Mouse (Mus musculus) heart, postnatal 0 days (tissue): ENCODE data around the gene Tmem143.

ENCODE experiments used
- CTCF ChIP-seq: IDR thresholded peaks from 2 replicates; pipeline ENCODE4 v1.5.1; 2016; ENCODE audit warnings: antibody characterized with exemption, control low read depth, low read depth
- EP300 ChIP-seq: IDR thresholded peaks from 2 replicates; pipeline ENCODE4 v1.6.1; 2016; ENCODE audit warnings: antibody characterized with exemption, low read depth

DNA sequence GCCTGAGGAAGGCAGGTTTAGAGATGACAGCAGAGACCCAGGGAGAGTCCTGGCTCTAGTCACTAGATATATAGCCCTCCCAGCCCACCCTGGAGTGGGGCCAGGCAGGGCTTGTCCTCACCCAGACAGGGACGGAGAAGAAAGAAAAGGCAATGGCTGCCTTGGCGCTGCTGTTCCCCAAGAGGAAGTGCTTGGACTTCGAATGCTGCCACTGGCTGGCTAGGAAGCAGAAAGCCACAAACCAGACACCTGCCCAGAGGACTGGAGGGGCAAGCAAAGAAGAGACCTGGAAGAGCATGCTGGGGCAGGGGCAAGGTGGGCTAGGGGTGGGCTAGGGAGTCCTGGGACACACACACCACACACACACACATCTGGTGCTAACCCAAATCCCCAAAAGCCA is 9.5 kb upstream of the Tmem143 start:
- TF ChIP-seq CTCF: no peak
- TF ChIP-seq EP300: no peak
